Mouse (Mus musculus) urinary bladder, postnatal 25 days (tissue): ENCODE measurements at regions not wholly inside any gene's neighbourhood (a gene's known extent, or its start where the extent isn't known, plus 50 kb on each side); places are given as distances from the start of the nearest gene placed in this dataset.

ENCODE experiments used
- DNase-seq: peaks from one replicate; pipeline ENCODE4 v3.0.0; 2022; ENCODE audit warnings: low spot score

GRCm38 (mm10) chr3:102386091-102386490, 83.6 kb upstream of the Ngf start:
- no peak for DNase-seq

GRCm38 (mm10) chr3:102384596-102384995, 85.1 kb upstream of the Ngf start:
- no peak for DNase-seq

GRCm38 (mm10) chr3:102383671-102384070, 86.0 kb upstream of the Ngf start:
- no peak for DNase-seq

- no peak for DNase-seq
Measured at GRCm38 (mm10) chr3:102381683-102382082, 88.0 kb upstream of the Ngf start.

GRCm38 (mm10) chr3:102374381-102375060, 95.2 kb upstream of the Ngf start:
- DNase-seq: no peak

GRCm38 (mm10) chr3:102372205-102372899, 97.4 kb upstream of the Ngf start:
- peak; percentile 9 for DNase-seq

- peak; percentile 4 for DNase-seq
Measured at GRCm38 (mm10) chr3:102366188-102366587, 103.5 kb upstream of the Ngf start.

GRCm38 (mm10) chr3:102364326-102364935, 105.3 kb upstream of the Ngf start:
- DNase-seq: no peak

- no peak for DNase-seq
Measured at GRCm38 (mm10) chr3:102360732-102361280, 108.9 kb upstream of the Ngf start.

GRCm38 (mm10) chr3:102358801-102359200, 110.9 kb upstream of the Ngf start:
- no peak for DNase-seq

GRCm38 (mm10) chr3:102357062-102357610, 112.6 kb upstream of the Ngf start:
- DNase-seq: no peak

- DNase-seq: no peak
Measured at GRCm38 (mm10) chr3:102355352-102355751, 114.4 kb upstream of the Ngf start.

- DNase-seq: no peak
Measured at GRCm38 (mm10) chr3:102354771-102355170, 114.9 kb upstream of the Ngf start.

GRCm38 (mm10) chr3:102353277-102353900, 116.3 kb upstream of the Ngf start:
- no peak for DNase-seq

GRCm38 (mm10) chr3:102346077-102346476, 123.6 kb upstream of the Ngf start:
- no peak for DNase-seq

GRCm38 (mm10) chr3:102345291-102345690, 124.4 kb upstream of the Ngf start:
- DNase-seq: no peak

- no peak for DNase-seq
Measured at GRCm38 (mm10) chr3:102340731-102341130, 129.0 kb upstream of the Ngf start.

- peak; percentile 23 for DNase-seq
Measured at GRCm38 (mm10) chr3:102337881-102338280, 131.8 kb upstream of the Ngf start.

- no peak for DNase-seq
Measured at GRCm38 (mm10) chr3:102336184-102336583, 131.7 kb upstream of the Vangl1 start.

GRCm38 (mm10) chr3:102335146-102335545, 130.7 kb upstream of the Vangl1 start:
- no peak for DNase-seq

GRCm38 (mm10) chr3:102332221-102332620, 127.7 kb upstream of the Vangl1 start:
- no peak for DNase-seq

- no peak for DNase-seq
Measured at GRCm38 (mm10) chr3:102319331-102319730, 114.8 kb upstream of the Vangl1 start.
